Mouse (Mus musculus) WW6 (cell line): Measurements from ENCODE around the gene Atp6v0a1.
A peak's percentile ranks its signal among the peaks of the same experiment; 100 is the strongest.

Source experiments
- DNase-seq: peaks from one replicate; pipeline ENCODE4 v3.0.0-alpha.2; 2013; ENCODE audit warnings: low read depth, low spot score

The Atp6v0a1 gene

DNA sequence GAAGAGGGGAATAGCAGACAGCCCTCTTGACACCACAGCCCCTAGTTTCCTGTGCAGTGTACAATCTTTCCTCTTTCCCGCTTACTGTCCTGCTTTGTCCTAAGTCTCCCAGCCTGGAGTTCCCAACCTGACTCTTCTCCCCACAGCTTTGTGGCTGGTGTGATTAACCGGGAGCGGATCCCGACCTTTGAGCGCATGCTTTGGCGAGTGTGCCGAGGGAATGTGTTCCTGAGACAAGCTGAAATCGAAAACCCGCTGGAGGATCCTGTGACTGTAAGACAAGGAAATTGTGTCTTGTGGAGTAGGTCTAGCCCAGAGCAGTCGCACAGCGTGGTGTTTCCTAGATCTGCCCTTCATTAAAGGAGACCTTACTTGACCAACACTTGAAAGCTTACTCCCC lies 17.9 kb downstream of the Atp6v0a1 start:
- no peak for DNase-seq

GRCm38 (mm10) chr11:101029320-101029719 lies 20.1 kb downstream of the Atp6v0a1 start:
- DNase-seq: no peak

GRCm38 (mm10) chr11:101030136-101030807 lies 21.0 kb downstream of the Atp6v0a1 start:
- DNase-seq: no peak

DNA sequence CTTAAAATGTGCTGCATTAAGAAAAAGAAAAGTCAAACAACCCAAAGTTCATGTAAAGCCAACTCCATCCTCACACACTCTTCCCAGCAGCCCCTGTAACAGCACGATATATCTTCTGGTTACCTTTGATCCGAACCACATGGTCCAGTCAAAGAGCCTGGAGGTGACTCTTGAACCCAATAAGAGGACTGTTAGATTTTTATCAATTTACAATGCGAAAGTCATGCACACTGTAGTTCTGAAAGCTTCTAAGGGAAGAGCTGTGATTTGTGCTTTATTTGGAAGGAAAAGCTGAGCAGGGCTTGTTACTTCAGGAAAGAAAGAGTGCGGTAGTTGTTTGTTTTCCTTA lies 21.5 kb downstream of the Atp6v0a1 start:
- no peak for DNase-seq

DNA sequence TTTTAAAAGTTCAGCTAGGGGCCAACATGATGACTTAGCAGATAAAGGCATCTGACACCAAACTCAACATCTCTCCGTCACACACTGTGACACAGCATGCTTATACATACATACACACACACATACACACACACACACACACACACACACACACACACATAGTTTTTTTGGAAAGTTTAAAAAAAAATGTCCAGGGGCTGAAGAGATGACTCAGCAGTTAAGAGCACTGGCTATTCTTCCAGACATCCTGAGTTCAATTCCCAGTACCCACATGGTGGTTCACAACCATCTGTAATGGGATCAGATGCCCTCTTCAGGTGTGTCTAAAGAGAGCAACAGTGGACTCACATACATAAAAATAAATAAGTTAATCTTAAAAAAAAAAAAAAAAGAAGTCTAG lies 22.2 kb downstream of the Atp6v0a1 start:
- DNase-seq: no peak

- no peak for DNase-seq
Observed at GRCm38 (mm10) chr11:101033856-101034500, 24.7 kb downstream of the Atp6v0a1 start.

GRCm38 (mm10) chr11:101034614-101035327 lies 25.5 kb downstream of the Atp6v0a1 start:
- no peak for DNase-seq

GRCm38 (mm10) chr11:101035328-101035695 lies 26.1 kb downstream of the Atp6v0a1 start:
- DNase-seq: no peak

DNA sequence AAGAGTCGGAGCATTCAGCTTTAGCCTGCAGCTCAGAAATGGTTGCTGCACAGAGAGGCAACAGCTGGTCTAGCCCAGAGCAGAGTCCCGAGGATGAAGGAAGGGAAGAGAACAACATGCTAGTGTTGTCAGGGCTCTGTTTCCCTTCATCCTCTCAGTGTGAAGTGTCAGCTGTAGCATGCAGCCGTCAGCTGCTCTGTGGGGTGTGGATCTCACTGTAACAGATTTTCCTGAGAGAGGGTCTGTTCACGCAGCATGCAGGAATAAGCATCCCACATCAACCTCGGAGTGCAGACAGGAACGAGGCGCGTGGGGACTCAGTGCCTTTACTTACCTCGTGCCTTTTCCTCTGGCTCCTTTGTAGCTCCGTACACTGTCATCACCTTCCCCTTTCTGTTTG lies 28.5 kb downstream of the Atp6v0a1 start:
- DNase-seq: no peak

DNA sequence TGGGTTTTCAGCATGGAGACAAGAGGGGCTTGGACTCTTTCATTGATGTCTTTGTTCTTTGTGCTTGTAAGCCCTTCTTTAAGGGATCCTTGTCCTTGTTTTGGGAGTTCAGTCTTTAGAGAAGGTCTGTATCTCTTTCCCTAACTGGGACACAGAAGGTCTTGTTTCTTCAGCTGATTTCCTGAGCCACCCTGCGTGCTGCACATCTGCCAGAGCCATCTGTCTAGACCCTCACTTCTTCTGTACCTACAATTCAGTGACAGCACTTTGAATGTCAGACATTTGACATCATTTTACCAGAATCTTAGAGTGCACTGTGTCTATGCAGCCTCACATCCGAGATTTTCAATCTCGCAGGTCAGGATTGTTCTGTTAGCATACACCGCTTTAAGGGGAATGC lies 36.6 kb downstream of the Atp6v0a1 start:
- DNase-seq: no peak

GRCm38 (mm10) chr11:101046440-101046839 lies 37.2 kb downstream of the Atp6v0a1 start:
- DNase-seq: no peak

DNA sequence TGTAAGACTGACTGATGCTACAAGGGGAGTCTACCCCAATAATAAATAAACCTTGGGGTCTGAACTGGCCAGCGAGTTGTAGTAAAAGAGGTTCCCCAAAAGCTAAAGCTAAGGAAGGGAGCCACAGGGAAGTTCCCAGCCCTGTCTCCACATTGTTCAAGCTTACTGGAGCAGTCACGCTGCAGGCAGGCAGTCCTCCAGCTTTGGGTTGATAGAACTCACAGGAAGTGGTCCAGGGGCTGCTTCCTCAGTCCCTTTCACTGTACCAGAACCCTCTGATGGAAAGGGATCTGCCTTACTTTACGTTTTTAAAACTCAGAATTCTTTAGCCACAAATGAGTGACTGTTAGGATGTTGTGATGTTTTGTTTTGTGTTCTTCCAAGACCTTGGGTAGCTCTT lies 38.2 kb downstream of the Atp6v0a1 start:
- DNase-seq: no peak

DNA sequence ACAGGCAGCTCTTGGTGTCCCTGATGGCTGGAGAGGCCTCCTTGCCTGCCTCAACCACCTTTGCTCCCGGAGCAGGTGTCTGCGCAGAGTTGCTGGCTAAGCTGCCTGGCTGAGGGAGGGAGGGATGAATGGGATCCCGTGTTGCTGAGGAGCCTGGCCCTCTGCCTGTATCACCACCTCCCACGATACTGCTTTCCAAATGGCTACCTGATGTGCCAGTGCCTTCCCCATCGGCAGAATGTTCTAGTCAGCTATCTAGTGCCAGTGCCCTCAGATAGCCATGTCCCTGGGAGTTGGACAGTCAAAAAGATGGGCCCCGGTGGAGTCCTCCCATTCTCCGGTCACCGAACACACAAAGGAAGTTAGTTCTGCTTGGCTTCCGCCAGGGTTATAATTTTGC lies 41.1 kb downstream of the Atp6v0a1 start:
- DNase-seq: no peak

DNA sequence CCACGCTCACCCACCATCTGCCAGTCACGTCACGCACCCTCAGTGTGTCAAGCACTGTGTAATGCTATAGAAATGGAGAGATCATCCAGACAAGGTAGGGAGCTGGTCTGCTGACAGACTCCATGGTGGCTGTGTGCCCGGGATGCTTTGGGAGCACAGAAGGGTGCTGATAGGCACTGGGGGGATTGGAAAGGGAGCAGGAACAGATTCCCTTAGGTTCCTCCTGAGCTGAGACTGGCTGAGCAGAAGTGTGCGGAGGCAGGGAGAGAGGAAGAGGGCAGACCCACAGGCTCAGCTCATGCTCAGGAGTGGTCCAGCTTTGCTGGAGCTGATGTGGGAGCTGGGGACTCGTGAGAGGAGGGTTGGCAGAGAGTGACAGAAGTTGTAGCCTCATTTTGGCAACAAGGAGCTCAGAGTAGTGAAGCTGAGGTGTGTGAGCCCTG lies 41.8 kb downstream of the Atp6v0a1 start:
- DNase-seq: no peak

GRCm38 (mm10) chr11:101051617-101052016 lies 42.4 kb downstream of the Atp6v0a1 start:
- DNase-seq: no peak

GRCm38 (mm10) chr11:101052751-101053473 lies 43.7 kb downstream of the Atp6v0a1 start:
- DNase-seq: no peak

- DNase-seq: peak; percentile 56
Observed at GRCm38 (mm10) chr11:101053974-101054373, 44.7 kb downstream of the Atp6v0a1 start.

GRCm38 (mm10) chr11:101055418-101055817 lies 46.2 kb downstream of the Atp6v0a1 start:
- no peak for DNase-seq

- no peak for DNase-seq
Observed at GRCm38 (mm10) chr11:101056885-101057284, 47.6 kb downstream of the Atp6v0a1 start.

DNA sequence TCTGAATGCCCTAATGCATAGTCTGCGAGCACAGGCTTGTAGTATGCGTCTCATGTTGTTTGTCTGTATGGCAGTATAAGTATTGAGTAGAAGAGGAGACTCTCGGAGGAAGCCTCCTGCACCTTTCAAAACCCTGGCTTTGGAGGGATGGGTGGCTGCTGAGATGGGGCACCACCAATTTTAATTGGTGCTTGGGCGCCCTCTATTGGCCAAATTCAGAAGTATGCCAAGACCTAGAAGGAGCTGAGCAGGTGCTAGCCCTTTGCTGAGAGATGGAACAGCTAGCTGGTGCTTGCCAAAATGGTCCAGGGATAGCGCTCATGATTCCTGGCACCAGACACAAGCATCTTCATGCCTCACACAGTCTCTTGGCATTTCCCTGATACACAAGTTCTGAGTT lies 48.6 kb downstream of the Atp6v0a1 start:
- peak; percentile 68 for DNase-seq

- no peak for DNase-seq
Observed at GRCm38 (mm10) chr11:101058726-101059125, 49.5 kb downstream of the Atp6v0a1 start.

GRCm38 (mm10) chr11:101059473-101059872 lies 50.2 kb downstream of the Atp6v0a1 start:
- no peak for DNase-seq
